Mouse (Mus musculus) limb, embryonic 11.5 days (tissue): ENCODE results near the gene Mgat3. TPM values are rescaled to one million over a fixed set of nuclear protein-coding genes. Genes with fewer than 3 reads are reported as not detected.

Experiments used
- ATAC-seq: fragments of 200-750 bp; cut with Nextera tagmentation; 2 replicates; pipeline ENCODE4 v1.8.0; 2017; ENCODE audit warnings: low read depth; ENCODE audit not compliant: insufficient number of reproducible peaks, low FRiP score, low TSS enrichment
- DNase-seq: peaks from one replicate; pipeline ENCODE4 v3.0.0-alpha.2; 2015; ENCODE audit warnings: low spot score
- H3K27ac ChIP-seq: fragments of 300-500 bp; sonication (generic); replicated peaks from 2 replicates; pipeline ENCODE4 v1.5.1; 2014; ENCODE audit warnings: low read depth, mild to moderate bottlenecking, low read length
- H3K27me3 ChIP-seq: fragments of 300-500 bp; sonication (generic); 2 replicates; pipeline ENCODE4 v1.6.1; 2014; ENCODE audit warnings: mild to moderate bottlenecking, low read length, mixed read lengths; ENCODE audit not compliant: control insufficient read depth, insufficient read depth
- H3K36me3 ChIP-seq: fragments of 300-500 bp; sonication (generic); 2 replicates; pipeline ENCODE4 v1.6.1; 2014; ENCODE audit warnings: mild to moderate bottlenecking, low read length, moderate library complexity, mixed read lengths; ENCODE audit not compliant: control insufficient read depth, insufficient read depth
- H3K4me1 ChIP-seq: fragments of 300-500 bp; sonication (generic); 2 replicates; pipeline ENCODE4 v1.6.1; 2014; ENCODE audit warnings: low read length, mixed read lengths; ENCODE audit not compliant: control insufficient read depth, insufficient read depth
- H3K4me2 ChIP-seq: fragments of 300-500 bp; sonication (generic); 2 replicates; pipeline ENCODE4 v1.6.1; 2014; ENCODE audit warnings: low read depth, mild to moderate bottlenecking, moderate library complexity; ENCODE audit not compliant: severe bottlenecking
- H3K4me3 ChIP-seq: fragments of 300-500 bp; sonication (generic); 2 replicates; pipeline ENCODE4 v1.5.1; 2014; ENCODE audit warnings: low read depth, low read length
- H3K9ac ChIP-seq: fragments of 300-500 bp; sonication (generic); 2 replicates; pipeline ENCODE4 v1.6.1; 2014; ENCODE audit warnings: mild to moderate bottlenecking, low read length
- H3K9me3 ChIP-seq: fragments of 300-500 bp; sonication (generic); 2 replicates; pipeline ENCODE4 v1.6.1; 2016; ENCODE audit warnings: low read length; ENCODE audit not compliant: control insufficient read depth
- WGBS: fragments of 180-500 bp; shearing (Covaris S2); extraction: QIAGEN DNeasy Blood & Tissue Kit; methylation state at CpG from one replicate; pipeline ENCODE4 v1.1.7; 2014; 5-methylcytosine and 5-hydroxymethylcytosine counted together
- polyA plus RNA-seq: library from polyadenylated mRNA; unstranded; fragments of >200 nt; fragmentation: Nextera tagmentation; extraction: Ambion mirVana; gene quantifications from 2 replicates; pipeline ENCODE4 v1.2.1, GENCODE M21; 2014

Mgat3 gene
- polyA plus RNA-seq, 1 experiment from 2014 or later = 6.5 TPM

DNA sequence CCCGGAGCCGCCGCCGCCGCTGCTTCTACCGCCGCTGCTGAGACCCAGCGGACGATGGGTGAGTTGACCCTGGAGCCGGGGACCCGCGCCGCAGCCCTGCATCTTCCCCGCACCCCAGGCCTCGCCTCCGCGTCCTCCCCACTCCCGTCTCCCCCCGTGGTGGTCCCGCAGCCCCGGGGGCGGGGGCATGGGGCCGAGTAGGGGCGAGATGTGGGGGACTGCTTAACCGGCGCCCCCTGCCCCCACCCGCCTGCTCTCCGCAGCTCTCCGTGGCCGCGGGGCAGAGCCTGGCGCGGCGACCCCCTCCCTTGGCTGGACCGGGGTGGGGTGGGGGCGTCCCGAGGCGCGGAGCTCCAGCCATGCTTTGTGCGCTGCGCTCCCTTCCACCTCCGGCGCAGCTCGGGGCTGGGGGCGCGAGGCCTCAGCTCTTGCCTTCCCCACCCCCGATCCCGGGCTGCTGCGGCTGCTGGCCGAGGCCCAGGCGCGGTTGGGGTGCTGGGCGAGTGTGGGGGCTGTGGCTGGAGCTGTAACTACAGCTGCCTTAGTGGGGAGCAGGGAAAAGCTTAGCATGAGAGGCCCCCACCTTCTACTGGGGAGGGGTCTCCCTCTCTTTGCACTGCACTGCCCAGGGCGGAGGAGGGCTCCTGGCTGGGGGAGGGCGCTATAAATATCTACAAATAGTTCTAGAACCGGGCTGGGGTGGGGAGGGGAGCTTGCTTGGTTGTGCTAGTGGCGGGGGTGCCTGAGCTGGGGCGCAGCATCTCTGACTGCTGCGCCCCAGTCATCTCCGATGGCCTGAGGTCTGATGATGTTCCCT lies 468 bp downstream of the Mgat3 start:
- DNase-seq (peak; percentile 63), ATAC-seq (peak; percentile 53; the same call in 1 of the 2 replicates)
- Histone ChIP-seq H3K4me1 (peaks cover 20% of the 10 kb centered on the region), H3K9ac (peak overlapping the region; percentile 94), H3K4me3 (peak overlapping the region; percentile 95), H3K27me3 (no peaks in the 10 kb centered on the region), H3K27ac (peak overlapping the region; percentile 68; the same call in 1 of the 2 replicates), H3K9me3 (no peaks in the 10 kb centered on the region), H3K36me3 (no peaks in the 10 kb centered on the region), H3K4me2 (peak overlapping the region; percentile 90)
- WGBS = under 1% methylated on average over 55 of the region's 60 CpGs

DNA sequence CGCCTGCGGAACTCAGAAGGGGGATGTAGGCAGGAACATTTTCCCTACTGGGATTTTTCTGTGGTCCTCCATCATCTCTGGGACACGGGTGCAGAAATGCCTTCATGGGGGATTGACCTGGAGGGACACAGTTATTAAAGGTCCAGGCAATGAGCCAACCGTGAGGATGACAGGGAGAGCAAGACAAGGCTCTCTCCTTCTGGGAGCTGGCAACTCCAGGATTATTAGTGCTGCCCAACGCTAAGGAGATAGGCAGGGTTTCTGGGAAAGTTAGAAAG lies 1.0 kb downstream of the Mgat3 start:
- Histone ChIP-seq H3K4me1 (peaks cover 20% of the 10 kb centered on the region), H3K4me2 (peak overlapping the region; percentile 90), H3K27ac (no peak overlapping the region), H3K9me3 (no peaks in the 10 kb centered on the region), H3K27me3 (no peaks in the 10 kb centered on the region), H3K4me3 (peak overlapping the region; percentile 95), H3K9ac (peak overlapping the region; percentile 94), H3K36me3 (no peaks in the 10 kb centered on the region)
- ATAC-seq = no peak
- 5% methylated on average over 5 of the region's 5 CpGs for WGBS
- DNase-seq = no peak

DNA sequence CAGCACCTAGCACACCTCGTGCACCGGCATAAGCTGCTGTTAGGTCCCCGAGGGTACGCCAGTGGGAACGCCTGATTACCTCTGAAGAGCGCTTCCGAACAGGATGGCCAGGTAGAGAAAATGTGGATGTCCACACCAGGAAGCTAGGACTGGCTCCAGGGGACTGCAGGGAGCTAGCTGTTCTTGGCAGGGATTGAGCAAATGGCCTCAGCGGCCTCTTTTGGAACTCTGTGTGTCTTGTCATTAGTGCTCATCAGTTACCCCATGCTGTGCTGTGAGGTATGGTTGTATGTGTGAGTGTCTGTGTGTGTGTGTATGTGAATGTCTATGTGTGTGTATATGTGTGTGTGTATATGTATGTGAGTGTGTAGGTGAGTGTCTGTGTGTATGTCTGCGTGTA lies 1.8 kb downstream of the Mgat3 start:
- Histone ChIP-seq H3K36me3 (no peaks in the 10 kb centered on the region), H3K27ac (no peak overlapping the region), H3K4me3 (peak overlapping the region; percentile 95), H3K4me2 (no peak overlapping the region), H3K27me3 (no peaks in the 10 kb centered on the region), H3K9me3 (no peaks in the 10 kb centered on the region), H3K9ac (no peak overlapping the region), H3K4me1 (peaks cover 19% of the 10 kb centered on the region)
- WGBS = 79% methylated on average over 9 of the region's 9 CpGs
- DNase-seq (no peak), ATAC-seq (no peak)

DNA sequence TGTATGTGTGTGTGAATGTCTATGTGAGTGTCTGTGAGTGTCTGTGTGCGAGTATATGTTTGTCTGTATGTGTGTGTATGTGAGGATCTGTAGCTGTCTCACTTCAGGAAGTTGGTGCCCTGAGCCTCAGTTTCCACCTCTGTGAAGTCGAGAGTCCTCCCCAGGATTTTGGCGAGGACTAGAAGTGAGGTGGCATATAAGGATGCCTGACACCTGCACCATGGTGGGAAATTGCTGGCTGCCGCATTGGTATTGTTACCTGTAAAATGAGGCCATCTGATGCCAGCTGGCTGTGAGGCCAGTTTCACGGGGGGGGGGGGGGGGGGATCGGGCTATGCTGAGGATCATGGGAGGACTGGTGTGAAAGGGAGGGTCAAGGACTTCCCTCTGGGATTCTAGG lies 2.2 kb downstream of the Mgat3 start:
- no peak overlapping the region for H3K4me2 ChIP-seq
- H3K27ac ChIP-seq = no peak overlapping the region
- no peaks in the 10 kb centered on the region for H3K9me3 ChIP-seq
- no peaks in the 10 kb centered on the region for H3K36me3 ChIP-seq
- no peak for DNase-seq
- no peak for ATAC-seq
- WGBS = 75% methylated on average over 5 of the region's 6 CpGs
- no peak overlapping the region for H3K9ac ChIP-seq
- no peaks in the 10 kb centered on the region for H3K27me3 ChIP-seq
- peaks cover 17% of the 10 kb centered on the region for H3K4me1 ChIP-seq
- no peak overlapping the region for H3K4me3 ChIP-seq

DNA sequence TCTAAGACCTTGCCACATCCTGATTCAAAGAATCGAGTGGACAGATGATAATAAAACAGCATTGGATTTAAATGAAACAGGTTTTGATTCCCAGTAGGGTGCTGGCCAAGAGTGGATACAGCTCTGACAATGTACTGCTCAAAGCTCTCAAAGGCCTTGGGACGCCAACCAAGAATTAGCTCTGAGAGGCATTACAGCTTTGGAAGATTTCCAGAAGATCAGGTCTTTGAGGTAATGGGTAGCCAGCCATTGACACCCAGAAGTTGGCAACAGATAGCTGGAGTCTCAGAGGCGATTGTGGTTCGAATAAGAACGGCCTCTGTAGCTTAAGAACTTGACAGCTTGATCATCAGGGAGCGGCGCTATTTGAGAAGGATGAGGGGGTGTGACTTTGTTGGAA lies 8.0 kb downstream of the Mgat3 start:
- H3K9me3 ChIP-seq = no peaks in the 10 kb centered on the region
- no peaks in the 10 kb centered on the region for H3K27me3 ChIP-seq
- H3K4me2 ChIP-seq = no peak overlapping the region
- WGBS = 92% methylated on average over 7 of the region's 7 CpGs
- H3K4me3 ChIP-seq = no peak overlapping the region
- no peak overlapping the region for H3K9ac ChIP-seq
- no peaks in the 10 kb centered on the region for H3K4me1 ChIP-seq
- no peak overlapping the region for H3K27ac ChIP-seq
- no peaks in the 10 kb centered on the region; the same call in 1 of the 2 replicates for H3K36me3 ChIP-seq
- DNase-seq = no peak
- ATAC-seq = no peak

DNA sequence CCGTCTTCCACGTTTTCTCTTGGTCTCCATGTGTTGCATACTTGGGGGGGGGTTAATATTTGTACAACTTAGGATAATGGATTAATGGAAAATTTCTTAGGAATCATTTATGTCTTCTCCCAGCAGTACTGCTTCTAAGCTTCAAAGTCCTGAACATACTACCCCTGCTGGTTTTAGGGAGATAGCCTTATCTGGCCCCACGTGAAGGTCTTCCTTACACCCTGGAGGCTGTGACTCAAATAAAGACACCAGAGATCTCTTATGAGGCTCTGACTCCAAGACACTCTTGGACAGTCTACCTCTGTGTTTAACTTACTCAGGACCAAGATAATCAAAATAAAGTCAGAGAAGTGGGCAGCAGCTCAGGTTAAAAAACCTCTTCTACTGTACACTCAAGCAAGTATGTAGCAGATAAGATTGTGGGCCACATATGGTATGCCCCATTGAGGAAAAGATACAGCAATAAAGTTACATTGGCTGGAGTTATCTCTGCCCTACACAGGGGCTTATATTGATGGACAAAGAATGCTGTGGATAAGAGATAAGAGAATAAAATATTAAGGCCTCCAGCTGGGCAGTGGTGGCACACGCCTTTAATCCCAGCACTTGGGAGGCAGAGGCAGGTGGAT lies 8.7 kb downstream of the Mgat3 start:
- 91% methylated on average over 4 of the region's 4 CpGs for whole genome bisulfite sequencing
- H3K9ac ChIP-seq = no peak overlapping the region
- no peaks in the 10 kb centered on the region for H3K4me1 ChIP-seq
- ATAC-seq = no peak
- no peak overlapping the region for H3K27ac ChIP-seq
- H3K27me3 ChIP-seq = no peaks in the 10 kb centered on the region
- H3K36me3 ChIP-seq = no peaks in the 10 kb centered on the region; the same call in 1 of the 2 replicates
- no peak overlapping the region for H3K4me3 ChIP-seq
- no peaks in the 10 kb centered on the region for H3K9me3 ChIP-seq
- no peak overlapping the region for H3K4me2 ChIP-seq
- DNase-seq = no peak

DNA sequence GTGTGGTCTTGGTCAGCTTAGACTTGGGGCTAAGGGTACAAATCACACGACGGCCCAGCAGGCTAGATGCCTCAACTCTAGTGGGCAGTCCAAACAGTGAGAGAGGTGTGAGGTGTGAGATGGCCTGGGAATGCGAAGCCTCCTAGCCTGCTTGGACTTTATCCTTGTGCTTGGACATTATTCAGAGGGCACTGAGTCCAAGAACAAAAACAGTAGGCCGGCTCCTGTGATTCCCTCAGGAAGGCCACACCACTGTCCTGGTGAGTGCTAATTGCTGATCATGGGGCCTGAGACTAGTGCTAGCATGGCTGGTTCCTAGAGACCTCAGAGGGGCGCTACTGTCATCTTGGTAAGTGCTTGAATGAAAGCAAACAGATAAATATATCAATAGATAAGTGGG lies 15.4 kb downstream of the Mgat3 start:
- H3K9ac ChIP-seq = no peak overlapping the region
- WGBS = 77% methylated on average over 5 of the region's 5 CpGs
- no peaks in the 10 kb centered on the region for H3K9me3 ChIP-seq
- H3K4me2 ChIP-seq = no peak overlapping the region
- H3K27me3 ChIP-seq = no peaks in the 10 kb centered on the region
- DNase-seq = no peak
- no peak overlapping the region for H3K27ac ChIP-seq
- ATAC-seq = no peak
- H3K36me3 ChIP-seq = no peaks in the 10 kb centered on the region
- no peaks in the 10 kb centered on the region for H3K4me1 ChIP-seq
- H3K4me3 ChIP-seq = no peak overlapping the region

DNA sequence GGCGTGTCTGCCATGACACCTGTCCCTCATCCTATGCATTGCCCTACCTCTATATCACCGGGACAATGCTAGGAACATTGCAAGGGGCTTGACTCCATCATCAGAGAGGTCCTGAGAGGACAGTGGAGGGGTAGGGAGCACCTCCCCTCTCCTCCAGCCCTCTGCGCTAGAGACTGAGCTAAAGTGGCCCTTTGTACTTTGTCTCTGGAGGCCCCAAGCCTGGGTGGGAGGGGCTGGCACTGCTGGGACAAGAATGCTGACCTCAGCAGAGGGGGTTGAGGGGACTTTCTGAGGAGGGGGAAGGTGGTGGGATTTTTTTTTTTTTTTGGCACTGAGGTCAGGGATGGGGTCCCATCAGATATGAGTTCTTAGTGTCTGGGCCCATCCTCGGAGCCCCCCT lies 16.6 kb downstream of the Mgat3 start:
- Histone ChIP-seq H3K9ac (no peak overlapping the region), H3K36me3 (no peaks in the 10 kb centered on the region; the same call in 1 of the 2 replicates), H3K9me3 (no peaks in the 10 kb centered on the region), H3K27me3 (no peaks in the 10 kb centered on the region), H3K4me1 (no peaks in the 10 kb centered on the region), H3K4me3 (no peak overlapping the region), H3K27ac (no peak overlapping the region), H3K4me2 (no peak overlapping the region)
- no peak for ATAC-seq
- no peak for DNase-seq
- WGBS = 82% methylated on average over 4 of the region's 4 CpGs
